Mouse (Mus musculus) midbrain, embryonic 10.5 days (tissue): ENCODE data around the gene Ptch2. TPM values are rescaled to one million over a fixed set of nuclear protein-coding genes. Genes with fewer than 3 reads are reported as not detected.

ENCODE experiments used
- DNase-seq: peaks from one replicate; pipeline ENCODE4 v3.0.0-alpha.2; 2017; ENCODE audit warnings: low spot score
- H3K27ac ChIP-seq: fragments of 300-500 bp; sonication (generic); replicated peaks from 2 replicates; pipeline ENCODE4 v1.5.1; 2016; ENCODE audit warnings: mild to moderate bottlenecking
- H3K27me3 ChIP-seq: fragments of 300-500 bp; sonication (generic); 2 replicates; pipeline ENCODE4 v1.6.1; 2016; ENCODE audit warnings: low read depth, mild to moderate bottlenecking; ENCODE audit not compliant: poor library complexity, severe bottlenecking
- H3K36me3 ChIP-seq: fragments of 300-500 bp; sonication (generic); 2 replicates; pipeline ENCODE4 v1.6.1; 2016; ENCODE audit warnings: mild to moderate bottlenecking, moderate library complexity
- H3K4me1 ChIP-seq: fragments of 300-500 bp; sonication (generic); 2 replicates; pipeline ENCODE4 v1.6.1; 2016
- H3K4me3 ChIP-seq: fragments of 300-500 bp; sonication (generic); 2 replicates; pipeline ENCODE4 v1.5.1; 2016; ENCODE audit warnings: mild to moderate bottlenecking, moderate library complexity
- H3K9me3 ChIP-seq: fragments of 300-500 bp; sonication (generic); replicated peaks from 2 replicates; pipeline ENCODE4 v1.6.1; 2016; ENCODE audit warnings: mild to moderate bottlenecking
- WGBS: fragments of 180-500 bp; shearing (Covaris S2); methylation state at CpG from one replicate; pipeline ENCODE4 v1.1.7; 2016; 5-methylcytosine and 5-hydroxymethylcytosine counted together
- polyA plus RNA-seq: library from polyadenylated mRNA; unstranded; fragments of >200 nt; fragmentation: Nextera tagmentation; extraction: Ambion mirVana; gene quantifications from 2 replicates; pipeline ENCODE4 v1.2.1, GENCODE M21; 2016

The Ptch2 gene
- polyA plus RNA-seq: 12.8 and 15.7 TPM in 2 replicates

GRCm38 (mm10) chr4:117095551-117096452, at the start of gene Ptch2:
TSS of gene Ptch2 (plus strand) at chr4:117096075.
- H3K27me3 ChIP-seq: peaks cover 51% of the 10 kb centered on the region
- WGBS: under 1% methylated on average over 50 of the region's 50 CpGs
- H3K36me3 ChIP-seq: peaks cover 12% of the 10 kb centered on the region

GRCm38 (mm10) chr4:117048836-117049235, 47.0 kb upstream of the Ptch2 start:
- no peaks in the 10 kb centered on the region for H3K9me3 ChIP-seq
- no peak overlapping the region for H3K27ac ChIP-seq
- 0 out of 2 replicates have a peak, but pooled peaks cover under 1% of the 10 kb centered on the region for H3K4me1 ChIP-seq
- 92% methylated on average over 3 of the region's 3 CpGs for WGBS
- H3K4me3 ChIP-seq: no peak overlapping the region
- no peaks in the 10 kb centered on the region for H3K27me3 ChIP-seq
- DNase-seq: no peak
- peaks cover 64% of the 10 kb centered on the region for H3K36me3 ChIP-seq

More at GRCm38 (mm10) chr4:117095551-117096452, at the start of gene Ptch2:
- Histone ChIP-seq H3K4me1 (peaks cover 51% of the 10 kb centered on the region), H3K27ac (peak within 1 kb of the TSS; percentile 90), H3K4me3 (peak within 1 kb of the TSS; percentile 76), H3K9me3 (no peaks in the 10 kb centered on the region)
- DNase-seq: peak; percentile 92

GRCm38 (mm10) chr4:117049485-117049884, 46.4 kb upstream of the Ptch2 start:
- Histone ChIP-seq H3K36me3 (peaks cover 67% of the 10 kb centered on the region), H3K27me3 (no peaks in the 10 kb centered on the region), H3K27ac (no peak overlapping the region), H3K4me3 (no peak overlapping the region), H3K4me1 (0 out of 2 replicates have a peak, but pooled peaks cover 3% of the 10 kb centered on the region), H3K9me3 (no peaks in the 10 kb centered on the region)
- WGBS: 87% methylated on average over 1 of the region's 1 CpGs
- DNase-seq: no peak

GRCm38 (mm10) chr4:117052626-117053025, 43.2 kb upstream of the Ptch2 start:
- H3K27me3 ChIP-seq: peaks cover 26% of the 10 kb centered on the region
- H3K36me3 ChIP-seq: peaks cover 47% of the 10 kb centered on the region
- H3K9me3 ChIP-seq: no peaks in the 10 kb centered on the region
- no peak overlapping the region for H3K4me3 ChIP-seq
- no peak overlapping the region for H3K27ac ChIP-seq
- H3K4me1 ChIP-seq: 0 out of 2 replicates have a peak, but pooled peaks cover 6% of the 10 kb centered on the region
- no peak for DNase-seq
- WGBS: 85% methylated on average over 4 of the region's 4 CpGs

GRCm38 (mm10) chr4:117053956-117054355, 41.9 kb upstream of the Ptch2 start:
- Histone ChIP-seq H3K27ac (no peak overlapping the region), H3K4me1 (0 out of 2 replicates have a peak, but pooled peaks cover 6% of the 10 kb centered on the region), H3K9me3 (no peaks in the 10 kb centered on the region), H3K36me3 (peaks cover 42% of the 10 kb centered on the region), H3K27me3 (peaks cover 39% of the 10 kb centered on the region), H3K4me3 (no peak overlapping the region)
- 88% methylated on average over 4 of the region's 4 CpGs for WGBS
- DNase-seq: no peak

GRCm38 (mm10) chr4:117056102-117056501, 39.8 kb upstream of the Ptch2 start:
- peaks cover 61% of the 10 kb centered on the region for H3K27me3 ChIP-seq
- H3K4me3 ChIP-seq: no peak overlapping the region
- H3K9me3 ChIP-seq: no peaks in the 10 kb centered on the region; the same call in 1 of the 2 replicates
- peaks cover 49% of the 10 kb centered on the region for H3K36me3 ChIP-seq
- 0 out of 2 replicates have a peak overlapping the region, but pooled peaks have one; percentile 43 for H3K27ac ChIP-seq
- no peak for DNase-seq
- H3K4me1 ChIP-seq: 0 out of 2 replicates have a peak, but pooled peaks cover 6% of the 10 kb centered on the region

- peaks cover 65% of the 10 kb centered on the region for H3K27me3 ChIP-seq
- H3K4me3 ChIP-seq: no peak overlapping the region
- H3K4me1 ChIP-seq: peaks cover 6% of the 10 kb centered on the region; the same call in 1 of the 2 replicates
- DNase-seq: no peak
- peaks cover 51% of the 10 kb centered on the region for H3K36me3 ChIP-seq
- H3K9me3 ChIP-seq: no peaks in the 10 kb centered on the region; the same call in 1 of the 2 replicates
- peak overlapping the region; percentile 43; the same call in 1 of the 2 replicates for H3K27ac ChIP-seq
- 82% methylated on average over 2 of the region's 2 CpGs for WGBS
These were observed 39.4 kb upstream of the Ptch2 start for GRCm38 (mm10) chr4:117056514-117056913.

- H3K4me1 ChIP-seq: peaks cover 25% of the 10 kb centered on the region
These were observed 37.4 kb upstream of the Ptch2 start for GRCm38 (mm10) chr4:117058512-117058911.

GRCm38 (mm10) chr4:117062700-117063390, 33.0 kb upstream of the Ptch2 start:
- H3K9me3 ChIP-seq: no peaks in the 10 kb centered on the region; the same call in 1 of the 2 replicates
- H3K36me3 ChIP-seq: peaks cover 71% of the 10 kb centered on the region
- H3K4me3 ChIP-seq: peak overlapping the region; percentile 26; the same call in 1 of the 2 replicates
- H3K27ac ChIP-seq: 0 out of 2 replicates have a peak overlapping the region, but pooled peaks have one; percentile 5
- peaks cover 96% of the 10 kb centered on the region for H3K27me3 ChIP-seq
- WGBS: 25% methylated on average over 4 of the region's 4 CpGs
- peaks cover 22% of the 10 kb centered on the region for H3K4me1 ChIP-seq
- peak; percentile 72 for DNase-seq

More at GRCm38 (mm10) chr4:117058512-117058911, 37.4 kb upstream of the Ptch2 start:
- Histone ChIP-seq H3K36me3 (peaks cover 42% of the 10 kb centered on the region), H3K4me3 (no peak overlapping the region), H3K27me3 (peaks cover 80% of the 10 kb centered on the region), H3K9me3 (no peaks in the 10 kb centered on the region; the same call in 1 of the 2 replicates), H3K27ac (no peak overlapping the region)
- DNase-seq: no peak
- WGBS: 90% methylated on average over 4 of the region's 4 CpGs

- Histone ChIP-seq H3K36me3 (peaks cover 91% of the 10 kb centered on the region), H3K27ac (no peak overlapping the region), H3K4me3 (no peak overlapping the region), H3K27me3 (peaks cover 84% of the 10 kb centered on the region), H3K9me3 (no peaks in the 10 kb centered on the region), H3K4me1 (peaks cover 8% of the 10 kb centered on the region)
- no peak for DNase-seq
- 95% methylated on average over 7 of the region's 7 CpGs for WGBS
These were observed 27.8 kb upstream of the Ptch2 start for GRCm38 (mm10) chr4:117068035-117068434.

- Histone ChIP-seq H3K36me3 (peaks cover 97% of the 10 kb centered on the region), H3K9me3 (no peaks in the 10 kb centered on the region), H3K27me3 (peaks cover 68% of the 10 kb centered on the region), H3K4me1 (no peaks in the 10 kb centered on the region), H3K4me3 (no peak overlapping the region), H3K27ac (no peak overlapping the region)
- WGBS: 88% methylated on average over 1 of the region's 1 CpGs
- DNase-seq: no peak
These were observed 26.2 kb upstream of the Ptch2 start for GRCm38 (mm10) chr4:117069647-117070046.

- H3K4me1 ChIP-seq: no peaks in the 10 kb centered on the region
- H3K27me3 ChIP-seq: peaks cover 59% of the 10 kb centered on the region
- H3K27ac ChIP-seq: no peak overlapping the region
- 91% methylated on average over 4 of the region's 4 CpGs for WGBS
- peaks cover 90% of the 10 kb centered on the region for H3K36me3 ChIP-seq
- no peaks in the 10 kb centered on the region for H3K9me3 ChIP-seq
- H3K4me3 ChIP-seq: no peak overlapping the region
- no peak for DNase-seq
These were observed 25.3 kb upstream of the Ptch2 start for GRCm38 (mm10) chr4:117070624-117071023.
